Mouse (Mus musculus) liver, embryonic 16.5 days (tissue): ENCODE measurements at regions not wholly inside any gene's neighbourhood (a gene's known extent, or its start where the extent isn't known, plus 50 kb on each side); places are given as distances from the start of the nearest gene placed in this dataset.

Experiments used
- ATAC-seq: fragments of 200-750 bp; cut with Nextera tagmentation; 2 replicates; pipeline ENCODE4 v1.8.0; 2017; ENCODE audit warnings: low read depth, mild to moderate bottlenecking, moderate number of reproducible peaks, moderate library complexity
- H3K27ac ChIP-seq: fragments of 300-500 bp; sonication (generic); 2 replicates; pipeline ENCODE4 v1.5.1; 2014; ENCODE audit warnings: mild to moderate bottlenecking, low read length
- H3K27me3 ChIP-seq: fragments of 300-500 bp; sonication (generic); 2 replicates; pipeline ENCODE4 v1.6.1; 2014; ENCODE audit warnings: low read depth, low read length, mixed read lengths; ENCODE audit not compliant: control insufficient read depth, insufficient read depth
- H3K36me3 ChIP-seq: fragments of 300-500 bp; sonication (generic); 2 replicates; pipeline ENCODE4 v1.6.1; 2014; ENCODE audit warnings: mild to moderate bottlenecking; ENCODE audit not compliant: control insufficient read depth, insufficient read depth
- H3K4me1 ChIP-seq: fragments of 300-500 bp; sonication (generic); 2 replicates; pipeline ENCODE4 v1.6.1; 2014; ENCODE audit warnings: low read depth, low read length, mixed read lengths; ENCODE audit not compliant: control insufficient read depth
- H3K4me2 ChIP-seq: fragments of 300-500 bp; sonication (generic); 2 replicates; pipeline ENCODE4 v1.6.1; 2014; ENCODE audit warnings: low read depth, low read length, mixed read lengths
- H3K4me3 ChIP-seq: fragments of 300-500 bp; sonication (generic); 2 replicates; pipeline ENCODE4 v1.5.1; 2014; ENCODE audit warnings: low read depth, mild to moderate bottlenecking, low read length
- H3K9ac ChIP-seq: fragments of 300-500 bp; sonication (generic); 2 replicates; pipeline ENCODE4 v1.6.1; 2014; ENCODE audit warnings: low read depth, low read length
- H3K9me3 ChIP-seq: fragments of 300-500 bp; sonication (generic); replicated peaks from 2 replicates; pipeline ENCODE4 v1.6.1; 2016; ENCODE audit warnings: low read length; ENCODE audit not compliant: control insufficient read depth
- WGBS: fragments of 180-500 bp; shearing (Covaris S2); extraction: QIAGEN DNeasy Blood & Tissue Kit; methylation state at CpG from one replicate; pipeline ENCODE4 v1.1.7; 2014; ENCODE audit not compliant: insufficient replicate concordance; 5-methylcytosine and 5-hydroxymethylcytosine counted together

DNA sequence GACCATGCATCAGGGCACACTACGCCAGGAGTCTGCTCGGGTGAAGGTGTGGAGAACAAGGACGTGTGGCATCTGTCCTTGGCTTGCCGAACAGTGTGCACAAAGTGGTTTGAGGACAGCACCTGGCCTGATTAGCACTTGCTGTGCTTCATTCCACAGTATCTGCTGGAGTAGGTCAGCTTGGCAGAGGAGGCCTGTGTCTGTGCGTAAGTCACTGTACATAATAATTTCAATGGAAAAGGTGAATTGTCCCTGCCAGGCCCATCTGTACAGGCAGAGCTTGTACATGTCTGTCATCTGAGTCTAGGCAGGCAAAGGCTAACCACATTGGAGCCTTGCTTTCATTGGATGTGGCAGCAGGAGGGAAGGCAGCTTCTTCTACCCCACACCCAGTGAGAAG lies 979.5 kb upstream of the Car8 start:
- ATAC-seq, result no peak
- Histone ChIP-seq H3K36me3 (no peaks in the 10 kb centered on the region), H3K9me3 (no peaks in the 10 kb centered on the region), H3K4me3 (no peak overlapping the region), H3K4me1 (no peaks in the 10 kb centered on the region), H3K4me2 (no peak overlapping the region), H3K9ac (no peak overlapping the region), H3K27me3 (no peaks in the 10 kb centered on the region), H3K27ac (no peak overlapping the region)
- WGBS, result 66% methylated on average over 5 of the region's 5 CpGs

DNA sequence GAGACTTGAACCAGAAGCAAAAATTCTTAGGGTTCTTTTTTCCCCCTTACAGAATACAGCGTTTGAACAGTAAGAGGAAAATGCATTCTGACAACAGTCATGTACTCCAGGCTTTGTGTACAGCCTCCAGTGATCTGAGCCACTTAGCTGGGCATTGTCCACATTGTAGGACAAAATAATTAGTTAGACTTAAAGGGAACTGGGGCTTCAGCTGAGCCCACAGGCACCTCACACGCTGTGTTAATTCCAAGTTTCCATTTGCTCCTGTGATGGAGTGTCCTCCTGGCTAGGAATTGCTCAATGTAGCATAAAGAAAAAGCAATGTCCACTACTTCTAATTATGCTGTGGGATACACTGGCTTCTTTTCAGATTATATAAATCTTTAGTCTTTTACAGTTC lies 969.8 kb upstream of the Car8 start:
- Histone ChIP-seq H3K9me3 (no peaks in the 10 kb centered on the region), H3K27me3 (no peaks in the 10 kb centered on the region), H3K4me3 (no peak overlapping the region), H3K4me2 (no peak overlapping the region), H3K9ac (no peak overlapping the region), H3K4me1 (no peaks in the 10 kb centered on the region), H3K36me3 (no peaks in the 10 kb centered on the region), H3K27ac (no peak overlapping the region)
- WGBS, result 47% methylated on average over 2 of the region's 2 CpGs
- ATAC-seq, result no peak

DNA sequence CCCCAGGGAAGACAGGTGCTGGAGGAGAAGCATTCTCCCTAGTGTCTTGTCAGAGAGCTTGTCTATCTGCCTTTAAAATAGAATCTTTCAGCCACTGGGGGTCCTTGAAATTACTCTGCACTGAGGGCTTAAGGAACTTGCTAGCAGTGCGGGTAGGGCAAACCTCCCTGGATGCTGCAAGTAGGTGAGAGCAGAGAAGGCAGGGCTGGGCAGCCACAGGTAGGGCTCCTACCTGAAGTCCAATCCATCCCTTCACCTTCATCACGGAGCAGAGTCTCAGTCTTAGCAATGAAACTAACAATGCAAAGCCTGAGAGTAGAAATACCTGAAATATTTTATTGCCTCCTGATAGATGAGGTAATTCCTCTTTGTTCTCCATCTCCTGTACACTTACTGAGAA lies 961.2 kb upstream of the Car8 start:
- WGBS, result 58% methylated on average over 2 of the region's 2 CpGs
- Histone ChIP-seq H3K4me3 (no peak overlapping the region), H3K9ac (no peak overlapping the region), H3K9me3 (no peaks in the 10 kb centered on the region), H3K36me3 (no peaks in the 10 kb centered on the region), H3K4me2 (no peak overlapping the region), H3K27me3 (no peaks in the 10 kb centered on the region), H3K27ac (no peak overlapping the region), H3K4me1 (no peaks in the 10 kb centered on the region)
- ATAC-seq, result no peak

DNA sequence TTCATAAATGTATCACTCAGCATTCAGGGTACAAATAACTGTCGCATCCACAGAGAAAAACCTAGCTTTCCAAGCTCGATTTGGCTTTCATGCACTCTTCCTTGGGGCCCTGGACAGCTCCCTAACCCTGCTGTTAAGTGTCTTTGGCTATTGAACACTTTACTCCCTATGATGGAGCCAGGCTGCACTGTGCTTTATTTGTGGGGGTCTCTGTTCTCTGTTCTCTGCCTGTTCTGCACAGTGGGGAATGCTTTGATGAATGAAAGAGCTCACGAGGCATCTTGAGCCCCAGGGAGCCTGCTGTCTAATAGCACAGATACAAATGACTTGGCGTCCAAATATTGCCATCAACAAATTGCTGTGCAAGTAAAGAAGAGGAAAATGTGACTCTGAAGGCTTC lies 957.6 kb upstream of the Car8 start:
- H3K36me3 ChIP-seq, result no peaks in the 10 kb centered on the region
- H3K9ac ChIP-seq, result no peak overlapping the region
- no peaks in the 10 kb centered on the region for H3K4me1 ChIP-seq
- H3K4me3 ChIP-seq, result no peak overlapping the region
- H3K27me3 ChIP-seq, result no peaks in the 10 kb centered on the region
- 46% methylated on average over 4 of the region's 4 CpGs for WGBS
- no peak overlapping the region for H3K4me2 ChIP-seq
- H3K27ac ChIP-seq, result no peak overlapping the region
- no peak for ATAC-seq
- no peaks in the 10 kb centered on the region for H3K9me3 ChIP-seq

DNA sequence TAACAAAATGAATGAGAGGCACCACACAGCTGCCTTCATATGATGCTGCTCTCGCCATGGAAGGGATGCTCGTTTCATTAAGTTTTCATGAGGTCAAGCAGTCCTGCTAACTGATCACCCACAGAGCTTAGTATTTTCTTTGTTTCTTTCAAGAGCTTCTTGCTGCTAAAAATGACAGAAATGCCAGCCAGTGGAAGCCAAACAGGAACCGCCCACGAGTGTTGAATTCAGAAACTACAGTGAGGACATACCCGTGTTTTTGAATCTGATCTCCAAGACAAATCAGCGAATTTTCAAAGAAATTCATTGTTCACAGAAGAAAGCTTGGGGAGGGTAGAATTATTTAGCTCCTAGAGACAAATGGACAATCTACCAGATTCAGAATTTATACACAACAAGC lies 954.3 kb upstream of the Car8 start:
- Histone ChIP-seq H3K4me1 (no peaks in the 10 kb centered on the region), H3K4me2 (no peak overlapping the region), H3K9me3 (no peaks in the 10 kb centered on the region), H3K9ac (no peak overlapping the region), H3K4me3 (no peak overlapping the region), H3K27me3 (no peaks in the 10 kb centered on the region), H3K36me3 (no peaks in the 10 kb centered on the region), H3K27ac (no peak overlapping the region)
- no peak for ATAC-seq
- WGBS, result 60% methylated on average over 6 of the region's 6 CpGs

DNA sequence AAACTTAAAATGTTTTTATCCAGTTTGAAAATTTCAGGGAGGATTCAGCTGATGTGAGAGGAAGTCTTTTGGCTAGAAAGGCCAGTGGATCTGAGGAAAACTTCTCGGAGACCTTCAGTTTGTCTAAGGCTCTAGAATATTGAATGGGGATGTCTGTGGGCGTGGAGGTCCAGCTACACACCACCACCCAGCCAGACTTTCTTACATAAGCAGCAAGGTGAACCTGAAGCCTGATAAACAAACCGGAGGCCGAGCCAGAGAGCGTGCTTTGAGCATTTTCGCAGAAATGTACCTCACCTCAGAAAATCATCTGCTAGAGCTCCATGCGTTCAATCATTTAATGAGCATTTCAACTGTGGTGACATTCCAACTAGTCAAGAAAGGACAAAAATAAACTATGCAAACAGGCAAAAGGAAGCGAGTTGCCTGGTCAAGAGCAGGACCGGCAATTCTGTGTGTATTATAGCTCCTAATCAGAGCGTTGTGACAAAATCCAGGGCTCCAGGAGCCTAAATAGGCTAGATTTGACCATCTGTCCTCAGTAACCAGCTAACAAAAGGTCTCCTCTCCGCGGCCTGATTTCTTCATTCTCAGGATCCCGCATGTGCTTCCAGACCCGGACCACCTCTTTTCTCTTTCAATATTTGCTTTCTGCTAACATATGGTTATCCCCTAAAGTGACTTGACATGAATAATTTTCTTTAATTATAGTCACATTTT lies 946.5 kb upstream of the Car8 start:
- 34% methylated on average over 14 of the region's 14 CpGs for WGBS
- H3K36me3 ChIP-seq, result no peaks in the 10 kb centered on the region

DNA sequence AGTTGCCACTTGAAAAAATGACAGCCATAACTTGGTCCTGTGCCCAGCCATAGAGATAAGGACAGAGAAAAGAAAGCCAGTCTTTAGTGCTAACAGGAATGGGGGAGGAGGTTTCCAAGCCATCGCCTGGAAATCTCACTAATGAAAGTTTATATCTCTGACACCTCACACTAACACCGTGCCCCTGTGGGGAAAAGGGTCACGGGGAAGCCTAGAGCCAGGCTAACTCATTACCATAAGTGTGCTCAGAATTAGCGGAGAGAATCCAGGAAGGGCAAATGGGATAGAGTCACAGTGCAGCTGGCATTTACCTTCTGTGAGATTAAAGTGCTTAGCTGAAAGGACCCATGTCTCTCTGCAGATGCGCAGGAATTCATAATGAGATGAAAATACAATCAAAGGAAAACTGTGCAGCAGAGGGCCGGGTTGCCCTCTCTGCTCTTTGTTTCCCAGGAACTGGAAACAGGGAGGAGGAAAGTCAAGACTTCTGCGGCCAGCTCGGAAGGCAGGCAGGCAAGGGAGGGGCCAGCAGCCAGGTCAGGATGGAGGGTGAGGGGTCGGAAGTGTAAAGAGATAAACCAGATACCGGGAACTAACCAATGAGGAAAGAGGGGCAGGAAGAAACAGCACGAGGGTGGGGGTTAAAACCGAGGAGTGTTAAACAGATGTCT lies 945.7 kb upstream of the Car8 start:
- Histone ChIP-seq H3K27me3 (no peaks in the 10 kb centered on the region), H3K9ac (no peak overlapping the region), H3K4me3 (no peak overlapping the region), H3K36me3 (no peaks in the 10 kb centered on the region), H3K27ac (no peak overlapping the region), H3K4me2 (peak overlapping the region; percentile 35), H3K9me3 (no peaks in the 10 kb centered on the region), H3K4me1 (no peaks in the 10 kb centered on the region)
- ATAC-seq, result peak; percentile 43; the same call in 1 of the 2 replicates
- 2% methylated on average over 12 of the region's 12 CpGs for WGBS

More for the DNA sequence above, 946.5 kb upstream of the Car8 start:
- no peaks in the 10 kb centered on the region for H3K4me1 ChIP-seq
- H3K4me2 ChIP-seq, result peak overlapping the region; percentile 35; the same call in 1 of the 2 replicates
- ATAC-seq, result no peak
- H3K27ac ChIP-seq, result no peak overlapping the region
- H3K4me3 ChIP-seq, result no peak overlapping the region
- H3K9ac ChIP-seq, result no peak overlapping the region
- no peaks in the 10 kb centered on the region for H3K9me3 ChIP-seq
- H3K27me3 ChIP-seq, result no peaks in the 10 kb centered on the region

DNA sequence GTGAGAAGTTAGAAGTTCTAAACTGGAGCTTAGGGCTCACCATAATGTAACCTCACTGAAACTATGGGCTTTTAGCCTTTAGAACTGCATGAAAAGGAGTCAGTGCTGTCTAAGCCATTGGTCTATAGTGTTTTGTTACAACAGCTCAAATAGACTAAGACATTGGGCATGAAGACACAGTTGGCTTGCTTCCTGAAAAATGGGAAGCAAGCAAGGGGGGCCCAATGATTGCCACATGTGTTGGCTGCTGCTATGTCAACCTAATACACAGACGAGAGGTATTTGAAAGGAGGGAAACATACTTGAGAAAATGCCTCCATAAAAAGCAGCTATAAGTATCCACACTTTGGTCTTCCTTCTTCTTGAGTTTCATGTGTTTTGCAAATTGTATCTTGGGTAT lies 935.5 kb upstream of the Car8 start:
- no peak overlapping the region for H3K27ac ChIP-seq
- H3K36me3 ChIP-seq, result no peaks in the 10 kb centered on the region
- H3K9me3 ChIP-seq, result no peaks in the 10 kb centered on the region
- H3K4me3 ChIP-seq, result no peak overlapping the region
- H3K4me2 ChIP-seq, result no peak overlapping the region
- ATAC-seq, result no peak
- no peak overlapping the region for H3K9ac ChIP-seq
- WGBS, result 41% methylated on average over 1 of the region's 1 CpGs
- H3K4me1 ChIP-seq, result no peaks in the 10 kb centered on the region
- H3K27me3 ChIP-seq, result no peaks in the 10 kb centered on the region

DNA sequence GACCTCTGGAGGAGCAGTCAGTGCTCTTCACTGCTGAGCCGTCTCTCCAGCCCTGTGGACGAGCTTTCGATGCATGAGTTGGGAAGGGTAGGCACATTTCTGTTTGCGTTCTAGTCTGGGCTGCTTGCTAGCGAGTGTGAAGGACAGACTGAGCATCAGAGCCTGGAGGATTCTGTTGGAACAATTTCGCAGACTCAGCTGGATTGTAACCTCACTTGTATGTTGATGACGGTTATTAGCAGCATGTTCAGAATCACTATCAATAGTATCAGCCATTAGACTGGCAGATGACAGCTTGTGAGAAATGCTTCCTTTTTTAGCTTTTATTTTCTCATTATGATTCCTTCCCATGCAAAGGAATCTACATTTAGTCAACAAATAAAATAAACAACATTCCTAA lies 923.5 kb upstream of the Car8 start:
- no peaks in the 10 kb centered on the region for H3K27me3 ChIP-seq
- no peak for ATAC-seq
- 62% methylated on average over 7 of the region's 7 CpGs for WGBS
- H3K4me1 ChIP-seq, result no peaks in the 10 kb centered on the region
- no peaks in the 10 kb centered on the region for H3K9me3 ChIP-seq
- no peak overlapping the region for H3K4me3 ChIP-seq
- no peak overlapping the region for H3K4me2 ChIP-seq
- no peaks in the 10 kb centered on the region for H3K36me3 ChIP-seq
- H3K27ac ChIP-seq, result no peak overlapping the region
- H3K9ac ChIP-seq, result no peak overlapping the region
